Mouse (Mus musculus): ENCODE measurements around the gene Neb.

DNA sequence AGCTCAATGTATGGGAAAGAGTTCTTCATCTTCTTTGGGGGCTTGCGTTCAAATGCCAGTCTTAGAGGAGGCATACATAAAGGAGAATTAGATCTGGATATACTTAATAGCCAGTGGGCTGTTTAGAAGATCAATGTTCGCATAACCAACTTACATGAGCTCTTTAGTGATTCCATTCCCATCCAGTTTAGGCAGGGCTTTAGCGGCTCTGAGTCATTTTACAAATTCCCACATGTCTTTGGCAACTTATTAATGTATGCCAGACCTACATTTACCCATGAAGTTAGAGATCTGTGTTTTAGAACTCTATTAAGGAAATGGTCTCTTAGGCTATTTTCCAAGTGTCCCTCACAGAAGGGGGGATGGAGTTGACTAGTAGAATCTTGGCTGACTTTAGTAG, 47.8 kb upstream of the Neb start:
- TF ChIP-seq CTCF (IDR thresholded peaks at IDR 0.05; ENCODE audit: low read depth, low read length): no peak
- TF ChIP-seq POLR2A (IDR thresholded peaks at IDR 0.05; ENCODE audit: borderline replicate concordance, low read depth, low read length): no peak
